In genomic region chr6:134413706-134414531, GRCm38 (mm10) we compare ENCODE assay signal across 8 mouse cellular contexts. TPM values are rescaled to one million over a fixed set of nuclear protein-coding genes. Genes with fewer than 3 reads are reported as not detected.
DNase-seq lines count a peak whose midpoint lies in the region; ATAC-seq and TF ChIP-seq lines count a peak whose summit lies in the region.
"Had no signal": no experiment of that assay in that cellular context is flagged by ENCODE, and none has a peak within 500 bp of the region (broad histone marks: within the 10 kb centered on the region; RNA-seq: fewer than 3 reads in every experiment).

No protein-coding gene starts in this region.

- H3K9ac ChIP-seq in CH12.LX (ENCODE audit: insufficient read depth, low read depth): 0 out of 2 replicates have a peak overlapping the region, but pooled peaks have one; percentile 19
- H3K9ac ChIP-seq in midbrain, embryonic 14.5 days (replicated peaks; ENCODE audit: low read length): no peak overlapping the region

- in situ Hi-C loops in CH12.LX (cut with MboI; ENCODE audit: low pct_ligation_motif_present, low pct_unique_long_range_greater_than_20kb, low sequenced_read_pairs): no loop called here

- peak; percentile 66 for DNase-seq in CH12.LX (ENCODE audit: extremely low read depth)
- DNase-seq in T-cell, adult 2 months (ENCODE audit: low spot score): peak; percentile 76
- peak; percentile 44 for DNase-seq in kidney, postnatal 10 days
- DNase-seq in cerebellum, adult 11-12 months: no peak
- no peak for DNase-seq in layer of hippocampus, adult 18-20 months (ENCODE audit: low spot score in 2 of 2)
- DNase-seq in midbrain, embryonic 14.5 days: no peak

- H3K9me3 ChIP-seq in CH12.LX (replicated peaks; ENCODE audit: low read length): no peaks in the 10 kb centered on the region
- no peaks in the 10 kb centered on the region for H3K9me3 ChIP-seq in midbrain, embryonic 14.5 days (ENCODE audit: control insufficient read depth, low read length)

- peak overlapping the region; percentile 21 to 38 (median 31) for H3K4me3 ChIP-seq in CH12.LX (replicated peaks in 1 of 3; ENCODE audit: low read depth in 2 of 3, low read length in 2 of 3, poor library complexity in 1 of 3)
- no peak overlapping the region for H3K4me3 ChIP-seq in midbrain, embryonic 14.5 days (replicated peaks; ENCODE audit: low read depth, low read length)
- H3K4me3 ChIP-seq: myocyte had no signal

- 68% methylated on average over 18 of the region's 18 CpGs for WGBS in midbrain, embryonic 14.5 days

- H3K36me3 ChIP-seq in CH12.LX (replicated peaks in 1 of 2; ENCODE audit: control insufficient read depth in 1 of 2, insufficient read depth in 1 of 2, low read length in 1 of 2): no peaks in the 10 kb centered on the region
- no peaks in the 10 kb centered on the region for H3K36me3 ChIP-seq in midbrain, embryonic 14.5 days (ENCODE audit: control insufficient read depth, insufficient read depth, low read length)

- no peaks in the 10 kb centered on the region for H3K79me2 ChIP-seq in CH12.LX (replicated peaks; ENCODE audit: control insufficient read depth, extremely low read depth, insufficient read depth, poor library complexity, severe bottlenecking)

- no peak for TF ChIP-seq EP300 in CH12.LX (IDR thresholded peaks at IDR 0.05; ENCODE audit: low read length)

- H3K27ac ChIP-seq in CH12.LX (ENCODE audit: insufficient read depth, low read depth): no peak overlapping the region
- no peak overlapping the region for H3K27ac ChIP-seq in midbrain, embryonic 14.5 days (replicated peaks; ENCODE audit: low read depth, low read length)

- no peak for TF ChIP-seq CTCF in CH12.LX (conservative IDR thresholded peaks at IDR 0.05 in 1 of 2, IDR thresholded peaks at IDR 0.05 in 1 of 2; ENCODE audit: low read depth in 2 of 2, low read length in 2 of 2)

- dilution Hi-C loops in CH12.LX (cut with MboI; ENCODE audit: extremely low pct_ligation_motif_present, extremely low pct_unique_long_range_greater_than_20kb, low sequenced_read_pairs): no loop called here

- H3K4me2 ChIP-seq in CH12.LX (ENCODE audit: insufficient read depth, low read depth, poor library complexity, severe bottlenecking): peak overlapping the region; percentile 90
- no peak overlapping the region for H3K4me2 ChIP-seq in midbrain, embryonic 14.5 days (ENCODE audit: low read length)

- TF ChIP-seq POLR2A in CH12.LX (IDR thresholded peaks at IDR 0.05; ENCODE audit: low read depth, low read length): no peak

- H3K4me1 ChIP-seq in CH12.LX (ENCODE audit: control insufficient read depth in 1 of 2, insufficient read depth in 2 of 2): peaks cover 4 to 25% of the 10 kb centered on the region in 2 experiments; a peak in 3 of 4 replicates
- no peaks in the 10 kb centered on the region for H3K4me1 ChIP-seq in midbrain, embryonic 14.5 days (ENCODE audit: control insufficient read depth, insufficient read depth, low read length)

- H3K27me3 ChIP-seq in CH12.LX (replicated peaks): peaks cover 5% of the 10 kb centered on the region
- H3K27me3 ChIP-seq in midbrain, embryonic 14.5 days (ENCODE audit: control insufficient read depth, insufficient read depth, low read length): no peaks in the 10 kb centered on the region

- ATAC-seq in monocyte, adult 5-6 weeks (replicated peaks; ENCODE audit: insufficient number of reproducible peaks, low FRiP score, low TSS enrichment, poor library complexity, severe bottlenecking): peak; percentile 41; the same call in 1 of the 2 replicates
- ATAC-seq in midbrain, embryonic 14.5 days (ENCODE audit: low FRiP score, low TSS enrichment): no peak

- no peak for TF ChIP-seq RAD21 in CH12.LX (IDR thresholded peaks at IDR 0.05; ENCODE audit: low read depth, low read length)

TF ChIP-seq in CH12.LX, 34 proteins besides CTCF, POLR2A, EP300 and RAD21:
- peak; percentile 30; the same call in 1 of the 2 replicates for TF ChIP-seq BHLHE40 (IDR thresholded peaks at IDR 0.05; ENCODE audit: low read depth, low read length)
- peak; percentile 75 for TF ChIP-seq ELF1 (IDR thresholded peaks at IDR 0.05; ENCODE audit: low read depth, low read length)
- 0 out of 2 replicates have a peak, but pooled peaks have one; percentile 36 for TF ChIP-seq SIN3A (IDR thresholded peaks at IDR 0.05; ENCODE audit: low read length)
- no peak for TF ChIP-seq GABPA (IDR thresholded peaks at IDR 0.05; ENCODE audit: insufficient replicate concordance, low read depth, low read length)
- peak; percentile 50; the same call in 1 of the 2 replicates for TF ChIP-seq ZNF384 (IDR thresholded peaks at IDR 0.05; ENCODE audit: low read depth, low read length)

RNA-seq across cellular contexts. Expression of gene Bcl2l14, which starts 17.8 kb away (rescaled TPM):
- total RNA-seq in CH12.LX (2012; rRNA removed): 0.71 and 0.93 TPM in 2 replicates
- 3.0 and 3.1 TPM in 2 replicates for total RNA-seq in CH12.LX (2014; rRNA removed)
- polyA plus RNA-seq in CH12.LX (2012; ENCODE audit: insufficient read length, low read depth): 3.5 and 4.4 TPM in 2 replicates
- 0.57 to 2.3 TPM (median 1.7 TPM) in 3 replicates for total RNA-seq in monocyte, adult 5-6 weeks (2017)
- total RNA-seq in layer of hippocampus, adult 18-20 months (2021): not detected
- not detected in 2 replicates for polyA plus RNA-seq in midbrain, embryonic 14.5 days (2014; fragmentation: Nextera tagmentation; extraction: Ambion mirVana)

Comparison
In these comparisons a context has a peak if more than half of its experiments do, and no peak if none do; other contexts are left out.
1. DNase-seq: peak in CH12.LX (single experiment), T-cell, adult 2 months (single experiment) and kidney, postnatal 10 days (single experiment); none in cerebellum, adult 11-12 months (single experiment), layer of hippocampus, adult 18-20 months (0 of 2) and midbrain, embryonic 14.5 days (single experiment).